Mouse (Mus musculus) brain, embryonic 14.5 days (tissue): ENCODE data around the gene Dusp3.

Experiments
- CTCF ChIP-seq: fragments of 200-500 bp; IDR thresholded peaks from 2 replicates; pipeline ENCODE4 v1.5.1; 2012; ENCODE audit warnings: inconsistent platforms, mild to moderate bottlenecking, moderate library complexity, borderline replicate concordance; ENCODE audit not compliant: insufficient read depth, insufficient read length; ENCODE audit errors: extremely low read depth
- POLR2A ChIP-seq: fragments of 200-500 bp; IDR thresholded peaks from 2 replicates; pipeline ENCODE4 v1.6.1; 2012; ENCODE audit warnings: mild to moderate bottlenecking, inconsistent platforms, borderline replicate concordance; ENCODE audit not compliant: poor library complexity, insufficient read depth, insufficient read length, severe bottlenecking; ENCODE audit errors: extremely low read depth

DNA sequence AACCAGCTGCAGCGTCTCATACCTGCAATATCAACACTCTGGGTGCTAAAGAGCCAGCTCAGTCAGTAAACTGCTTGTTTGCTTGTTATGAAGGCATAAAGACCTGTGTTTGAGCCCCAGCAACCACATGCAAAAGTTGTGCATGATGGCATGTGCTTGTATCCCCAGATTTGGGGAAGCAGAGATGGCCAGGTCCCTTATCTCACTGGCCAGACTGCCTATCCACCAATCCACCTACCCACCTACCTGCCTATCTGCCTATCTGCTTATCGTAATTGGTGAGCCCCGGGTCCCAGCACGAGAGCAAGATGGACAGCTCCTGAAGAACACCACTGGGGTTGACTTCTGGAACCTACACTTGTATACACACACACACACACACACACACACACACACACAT lies 42.5 kb upstream of the Dusp3 start:
- TF ChIP-seq CTCF (no peak), POLR2A (no peak)
